Comparison of ENCODE assay signal across 11 mouse cellular contexts in genomic region chr9:105960533-105960932, GRCm38 (mm10). TPM values are rescaled to one million over a fixed set of nuclear protein-coding genes. Genes with fewer than 3 reads are reported as not detected.
DNase-seq lines count a peak whose midpoint lies in the region; ATAC-seq lines count a peak whose summit lies in the region.
"Had no signal": no experiment of that assay in that cellular context is flagged by ENCODE, and none has a peak within 500 bp of the region (broad histone marks: within the 10 kb centered on the region; RNA-seq: fewer than 3 reads in every experiment).

Col6a5 (minus strand) TSS chr9:105960643.

- peak; percentile 11 for DNase-seq in urinary bladder, postnatal 14 days (ENCODE audit: low spot score)
- DNase-seq in urinary bladder, postnatal 25 days (ENCODE audit: low spot score) = no peak
- peak; percentile 45 to 58 for DNase-seq in heart, postnatal 14 days
- DNase-seq in lung, adult 18-20 months = peak; percentile 34 to 50
- peak; percentile 36 for DNase-seq in testis, postnatal 14 days (ENCODE audit: low spot score)
- DNase-seq in adipocyte (ENCODE audit: low spot score) = no peak
- no peak for DNase-seq in embryo, embryonic 11 days
- DNase-seq: right cerebral cortex, postnatal 14 days had no signal

- no peaks in the 10 kb centered on the region for H3K27me3 ChIP-seq in hindbrain, embryonic 16.5 days (replicated peaks; ENCODE audit: control insufficient read depth, insufficient read depth, low read length)
- H3K27me3 ChIP-seq: megakaryocyte, embryonic 14.5 days had no signal

- H3K36me3 ChIP-seq in hindbrain, embryonic 16.5 days (ENCODE audit: control insufficient read depth, insufficient read depth, low read length) = no peaks in the 10 kb centered on the region
- H3K36me3 ChIP-seq: heart, embryonic 15.5 days had no signal

- ATAC-seq in hindbrain, embryonic 16.5 days = no peak

- WGBS in hindbrain, embryonic 16.5 days = 19% methylated on average over 13 of the region's 13 CpGs

- H3K9ac ChIP-seq in hindbrain, embryonic 16.5 days (ENCODE audit: low read depth, low read length) = no peak within 1 kb of the TSS
- H3K9ac ChIP-seq: heart, embryonic 15.5 days had no signal

- no peak within 1 kb of the TSS for H3K27ac ChIP-seq in hindbrain, embryonic 16.5 days (ENCODE audit: low read depth, low read length)
- H3K27ac ChIP-seq: heart, embryonic 15.5 days had no signal

- H3K4me2 ChIP-seq in hindbrain, embryonic 16.5 days (ENCODE audit: low read length) = no peak within 1 kb of the TSS
- H3K4me2 ChIP-seq: heart, embryonic 15.5 days had no signal

- no peak within 1 kb of the TSS for H3K4me3 ChIP-seq in hindbrain, embryonic 16.5 days (ENCODE audit: low read length)
- H3K4me3 ChIP-seq: heart, embryonic 15.5 days; megakaryocyte, embryonic 14.5 days had no signal

- intact Hi-C loops in heart, postnatal 14 days (cut with DNase I) = no loop called here

- no peaks in the 10 kb centered on the region for H3K9me3 ChIP-seq in hindbrain, embryonic 16.5 days (ENCODE audit: control insufficient read depth, low read length)
- H3K9me3 ChIP-seq: heart, embryonic 15.5 days; megakaryocyte, embryonic 14.5 days had no signal

- H3K4me1 ChIP-seq in hindbrain, embryonic 16.5 days (ENCODE audit: control insufficient read depth, insufficient read depth, low read depth, low read length) = no peaks in the 10 kb centered on the region; the same call in 1 of the 2 replicates
- H3K4me1 ChIP-seq: megakaryocyte, embryonic 14.5 days had no signal

RNA-seq across cellular contexts. Expression of gene Col6a5, which starts in this region (rescaled TPM):
- 1 to 10 TPM in 1 of 2 experiments, under 1 TPM in 1; 0.98 to 1.0 TPM for total RNA-seq in heart, postnatal 14 days (2021)
- 0.21 and 0.35 TPM in 2 replicates for polyA plus RNA-seq in hindbrain, embryonic 16.5 days (2015; fragmentation: Nextera tagmentation; extraction: Ambion mirVana)

Comparison
In these comparisons a context has a peak if more than half of its experiments do, and no peak if none do; other contexts are left out.
1. DNase-seq: peak in urinary bladder, postnatal 14 days (single experiment), heart, postnatal 14 days (2 of 2), lung, adult 18-20 months (2 of 2) and testis, postnatal 14 days (single experiment); none in urinary bladder, postnatal 25 days (single experiment), adipocyte (single experiment) and embryo, embryonic 11 days (single experiment).